Mouse (Mus musculus) small intestine, adult 2 months (tissue): ENCODE data around the gene Coa4.

Source experiments
- CTCF ChIP-seq: fragments of 200-500 bp; IDR thresholded peaks from 2 replicates; pipeline ENCODE4 v1.5.1; 2012; ENCODE audit warnings: low read depth, mild to moderate bottlenecking, control low read depth, inconsistent platforms, low read length, moderate library complexity, mixed read lengths; ENCODE audit not compliant: insufficient replicate concordance, insufficient read length; ENCODE audit errors: extremely low read depth
- POLR2A ChIP-seq: fragments of 200-500 bp; IDR thresholded peaks from 2 replicates; pipeline ENCODE4 v1.6.1; 2012; ENCODE audit warnings: low read depth, mild to moderate bottlenecking, control low read depth, inconsistent platforms, low read length, moderate library complexity

- TF ChIP-seq CTCF (no peak), POLR2A (no peak; the same call in 1 of the 2 replicates)
These were observed 41.8 kb upstream of the Coa4 start for GRCm38 (mm10) chr7:100495042-100495441.
